Mouse (Mus musculus) CH12.LX (cell line): Measurements from ENCODE around the gene Frk. TPM values are rescaled to one million over a fixed set of nuclear protein-coding genes. Genes with fewer than 3 reads are reported as not detected.

Experiments used
- DNase-seq: peaks from one replicate; pipeline ENCODE4 v3.0.0-alpha.2; 2013; ENCODE audit errors: extremely low read depth
- H3K27ac ChIP-seq: 2 replicates; pipeline ENCODE4 v1.5.1; 2012; ENCODE audit warnings: low read depth, mild to moderate bottlenecking, control low read depth, moderate library complexity; ENCODE audit not compliant: insufficient read depth
- H3K27me3 ChIP-seq: replicated peaks from 2 replicates; pipeline ENCODE3; 2012; ENCODE audit warnings: inconsistent platforms
- H3K36me3 ChIP-seq, 2 experiments: replicated peaks in 1 of 2; 2 replicates each; pipeline versions ENCODE3 to v1.6.1; 2012; ENCODE audit warnings: inconsistent platforms in 1 of 2, low read length in 1 of 2, mild to moderate bottlenecking in 1 of 2, mixed read lengths in 1 of 2, moderate library complexity in 1 of 2; ENCODE audit not compliant: control insufficient read depth in 1 of 2, insufficient read depth in 1 of 2
- H3K4me1 ChIP-seq, 2 experiments: 2 replicates each; pipeline ENCODE4 v1.6.1; 2012; ENCODE audit warnings: inconsistent platforms in 1 of 2, moderate library complexity in 1 of 2; ENCODE audit not compliant: insufficient read depth in 2 of 2, control insufficient read depth in 1 of 2
- H3K4me2 ChIP-seq: 2 replicates; pipeline ENCODE4 v1.6.1; 2012; ENCODE audit warnings: low read depth, mild to moderate bottlenecking, control low read depth; ENCODE audit not compliant: poor library complexity, insufficient read depth, severe bottlenecking
- H3K4me3 ChIP-seq, 3 experiments: fragments of 150-350 bp in 1 of 3; sonication (generic) in 1 of 3; replicated peaks in 1 of 3; 2 replicates each; pipeline versions ENCODE3 to v1.5.1; 2011 to 2012; ENCODE audit warnings: low read depth in 2 of 3, low read length in 2 of 3, mild to moderate bottlenecking in 2 of 3, moderate library complexity in 2 of 3, control low read depth in 1 of 3, improper control_type of control experiment in 1 of 3, inconsistent platforms in 1 of 3, mixed read lengths in 1 of 3; ENCODE audit not compliant: poor library complexity in 1 of 3
- H3K79me2 ChIP-seq: replicated peaks from 2 replicates; pipeline ENCODE4 v1.6.1; 2012; ENCODE audit warnings: mild to moderate bottlenecking, moderate library complexity; ENCODE audit not compliant: control insufficient read depth, poor library complexity, insufficient read depth, severe bottlenecking; ENCODE audit errors: extremely low read depth
- H3K9ac ChIP-seq: 2 replicates; pipeline ENCODE4 v1.6.1; 2012; ENCODE audit warnings: low read depth, mild to moderate bottlenecking, control low read depth, moderate library complexity; ENCODE audit not compliant: insufficient read depth
- H3K9me3 ChIP-seq: replicated peaks from 2 replicates; pipeline ENCODE3; 2012; ENCODE audit warnings: low read length, inconsistent platforms, mixed read lengths
- BHLHE40 ChIP-seq: IDR thresholded peaks from 2 replicates; pipeline ENCODE4 v1.6.1; 2011; ENCODE audit warnings: mild to moderate bottlenecking, low read depth, low read length, improper control_type of control experiment
- CHD2 ChIP-seq: IDR thresholded peaks from 2 replicates; pipeline ENCODE4 v1.6.1; 2011; ENCODE audit warnings: low read length, improper control_type of control experiment
- CTCF ChIP-seq, 2 experiments: IDR thresholded peaks in 1 of 2; conservative IDR thresholded peaks in 1 of 2; 2 replicates each; pipeline ENCODE4 v1.5.1; 2011 to 2012; ENCODE audit warnings: low read depth in 2 of 2, low read length in 2 of 2, improper control_type of control experiment in 1 of 2, inconsistent platforms in 1 of 2, mild to moderate bottlenecking in 1 of 2, moderate library complexity in 1 of 2
- E2F4 ChIP-seq: IDR thresholded peaks from 2 replicates; pipeline ENCODE4 v1.6.1; 2011; ENCODE audit warnings: low read depth, low read length, improper control_type of control experiment; ENCODE audit not compliant: insufficient replicate concordance
- ETS1 ChIP-seq: conservative IDR thresholded peaks from 2 replicates; pipeline ENCODE4 v1.6.1; 2012; ENCODE audit warnings: low read depth, mild to moderate bottlenecking, inconsistent platforms, low read length, improper control_type of control experiment, moderate library complexity
- HCFC1 ChIP-seq: IDR thresholded peaks from 2 replicates; pipeline ENCODE4 v1.6.1; 2012; ENCODE audit warnings: low read depth, mild to moderate bottlenecking, inconsistent platforms, low read length, improper control_type of control experiment
- JUND ChIP-seq: conservative IDR thresholded peaks from 2 replicates; pipeline ENCODE4 v1.6.1; 2011; ENCODE audit warnings: low read depth, low read length, improper control_type of control experiment
- MAFK ChIP-seq: IDR thresholded peaks from 2 replicates; pipeline ENCODE4 v1.6.1; 2011; ENCODE audit warnings: low read length, improper control_type of control experiment; ENCODE audit not compliant: insufficient replicate concordance
- MXI1 ChIP-seq: IDR thresholded peaks from 2 replicates; pipeline ENCODE4 v1.6.1; 2011; ENCODE audit warnings: mild to moderate bottlenecking, low read depth, low read length, improper control_type of control experiment
- NRF1 ChIP-seq: IDR thresholded peaks from 2 replicates; pipeline ENCODE4 v1.6.1; 2014; ENCODE audit warnings: low read depth, mild to moderate bottlenecking, inconsistent platforms, low read length, improper control_type of control experiment, moderate library complexity
- POLR2AphosphoS2 ChIP-seq: IDR thresholded peaks from 2 replicates; pipeline ENCODE4 v1.6.1; 2011; ENCODE audit warnings: low read depth, low read length, improper control_type of control experiment
- RAD21 ChIP-seq: IDR thresholded peaks from 2 replicates; pipeline ENCODE4 v1.6.1; 2011; ENCODE audit warnings: low read depth, mild to moderate bottlenecking, low read length, improper control_type of control experiment, moderate library complexity
- RCOR1 ChIP-seq: conservative IDR thresholded peaks from 2 replicates; pipeline ENCODE4 v1.6.1; 2012; ENCODE audit warnings: low read depth, mild to moderate bottlenecking, inconsistent platforms, low read length, improper control_type of control experiment
- SMC3 ChIP-seq: IDR thresholded peaks from 2 replicates; pipeline ENCODE4 v1.6.1; 2011; ENCODE audit warnings: low read depth, low read length, improper control_type of control experiment
- TCF12 ChIP-seq: IDR thresholded peaks from 2 replicates; pipeline ENCODE4 v1.6.1; 2014; ENCODE audit warnings: low read depth, mild to moderate bottlenecking, inconsistent platforms, low read length, improper control_type of control experiment
- USF1 ChIP-seq: IDR thresholded peaks from 2 replicates; pipeline ENCODE4 v1.6.1; 2014; ENCODE audit warnings: low read depth, mild to moderate bottlenecking, inconsistent platforms, low read length, improper control_type of control experiment
- USF2 ChIP-seq: conservative IDR thresholded peaks from 2 replicates; pipeline ENCODE4 v1.6.1; 2011; ENCODE audit warnings: low read depth, low read length, improper control_type of control experiment
- ZC3H11A ChIP-seq: IDR thresholded peaks from 2 replicates; pipeline ENCODE4 v1.6.1; 2012; ENCODE audit warnings: low read depth, mild to moderate bottlenecking, inconsistent platforms, low read length, improper control_type of control experiment
- ZKSCAN1 ChIP-seq: IDR thresholded peaks from 2 replicates; pipeline ENCODE4 v1.6.1; 2012; ENCODE audit warnings: low read depth, inconsistent platforms, low read length, improper control_type of control experiment, borderline replicate concordance
- ZNF384 ChIP-seq: IDR thresholded peaks from 2 replicates; pipeline ENCODE4 v1.6.1; 2012; ENCODE audit warnings: low read depth, low read length, improper control_type of control experiment, inconsistent platforms
- dilution Hi-C: fragments of 300-500 bp; cut with MboI; formaldehyde crosslinking; loops from 2 replicates; pipeline ENCODE4 v1.14.3; 2020; ENCODE audit warnings: low sequenced_read_pairs; ENCODE audit not compliant: extremely low pct_unique_long_range_greater_than_20kb, extremely low pct_ligation_motif_present
- in situ Hi-C: fragments of 300-500 bp; cut with MboI; formaldehyde crosslinking; loops from 3 replicates; pipeline ENCODE4 v1.14.3; 2019; ENCODE audit warnings: low sequenced_read_pairs, low pct_ligation_motif_present, low pct_unique_long_range_greater_than_20kb, mixed read lengths
- polyA plus RNA-seq: library from polyadenylated mRNA; unstranded; fragments of >175 nt; gene quantifications from 2 replicates; pipeline ENCODE4 v1.2.1, GENCODE M21; 2012; ENCODE audit warnings: low read depth; ENCODE audit not compliant: insufficient read length
- total RNA-seq, 2 experiments: library from RNA; depleted of rRNA; stranded (reverse); fragments of 300-350 nt in 1 of 2; fragments of >200 nt in 1 of 2; gene quantifications; 2 replicates each; pipeline ENCODE4 v1.2.3; 2012 to 2014

Frk gene
- total and polyA plus RNA-seq, 3 experiments = not detected

- Histone ChIP-seq H3K27me3 (no peaks in the 10 kb centered on the region), H3K4me2 (no peak overlapping the region), H3K4me1 (peaks cover 0 to 4% of the 10 kb centered on the region in 2 experiments; a peak in 2 of 4 replicates), H3K4me3 (no peak overlapping the region), H3K79me2 (no peaks in the 10 kb centered on the region), H3K9me3 (no peaks in the 10 kb centered on the region), H3K36me3 (no peaks in the 10 kb centered on the region), H3K27ac (no peak overlapping the region)
- dilution Hi-C loops = no loop called here
- in situ Hi-C loops = no loop called here
- DNase-seq = no peak
- TF ChIP-seq ETS1 = no peak
- no peak for TF ChIP-seq HCFC1
- TF ChIP-seq ZC3H11A = no peak
- TF ChIP-seq MAFK = no peak
- no peak for TF ChIP-seq RCOR1
- no peak for TF ChIP-seq CHD2
- TF ChIP-seq ZKSCAN1 = no peak
- no peak for TF ChIP-seq TCF12
- no peak for TF ChIP-seq USF2
- TF ChIP-seq JUND = no peak
- TF ChIP-seq POLR2AphosphoS2 = no peak
- TF ChIP-seq MXI1 = no peak
- no peak for TF ChIP-seq USF1
- TF ChIP-seq E2F4 = no peak
- no peak for TF ChIP-seq ZNF384
- TF ChIP-seq, all 38 proteins: peak for 0
- no peak overlapping the region for H3K9ac ChIP-seq
These were observed 132.3 kb downstream of the Frk start for GRCm38 (mm10) chr10:34615474-34615873.

GRCm38 (mm10) chr10:34617216-34617615, 134.0 kb downstream of the Frk start:
- Histone ChIP-seq H3K27ac (no peak overlapping the region), H3K4me1 (peaks cover 0 to 4% of the 10 kb centered on the region in 2 experiments; a peak in 2 of 4 replicates), H3K27me3 (no peaks in the 10 kb centered on the region), H3K4me3 (no peak overlapping the region), H3K9ac (no peak overlapping the region), H3K9me3 (no peaks in the 10 kb centered on the region), H3K36me3 (no peaks in the 10 kb centered on the region), H3K4me2 (no peak overlapping the region), H3K79me2 (no peaks in the 10 kb centered on the region)
- dilution Hi-C loops (no loop called here), in situ Hi-C loops (no loop called here)
- peak; percentile 11 for DNase-seq
- TF ChIP-seq BHLHE40 (no peak), NRF1 (no peak), SMC3 (peak; percentile 28; the same call in 1 of the 2 replicates), RAD21 (peak; percentile 47), CTCF (conservative IDR thresholded peaks at IDR 0.05 in 1 of 2, IDR thresholded peaks at IDR 0.05 in 1 of 2; ENCODE audit: low read depth in 2 of 2, low read length in 2 of 2) (peak in 1 of 2 experiments; percentile 42; a peak in 2 of 4 replicates)
